Mouse (Mus musculus) forebrain, embryonic 10.5 days (tissue): ENCODE data around the gene Nudt4. TPM values are rescaled to one million over a fixed set of nuclear protein-coding genes. Genes with fewer than 3 reads are reported as not detected.

Source experiments
- DNase-seq: peaks from one replicate; pipeline ENCODE4 v3.0.0-alpha.2; 2017; ENCODE audit warnings: low spot score; ENCODE audit errors: extremely low spot score
- H3K27ac ChIP-seq: fragments of 300-500 bp; sonication (generic); 2 replicates; pipeline ENCODE4 v1.5.1; 2016; ENCODE audit warnings: mild to moderate bottlenecking
- H3K27me3 ChIP-seq: fragments of 300-500 bp; sonication (generic); 2 replicates; pipeline ENCODE4 v1.6.1; 2016; ENCODE audit warnings: mild to moderate bottlenecking; ENCODE audit not compliant: poor library complexity, severe bottlenecking
- H3K36me3 ChIP-seq: fragments of 300-500 bp; sonication (generic); replicated peaks from 2 replicates; pipeline ENCODE4 v1.6.1; 2016; ENCODE audit warnings: mild to moderate bottlenecking, moderate library complexity
- H3K4me1 ChIP-seq: fragments of 300-500 bp; sonication (generic); 2 replicates; pipeline ENCODE4 v1.6.1; 2016
- H3K4me3 ChIP-seq: fragments of 300-500 bp; sonication (generic); 2 replicates; pipeline ENCODE4 v1.5.1; 2016; ENCODE audit warnings: mild to moderate bottlenecking, moderate library complexity
- H3K9me3 ChIP-seq: fragments of 300-500 bp; sonication (generic); 2 replicates; pipeline ENCODE4 v1.6.1; 2016; ENCODE audit warnings: mild to moderate bottlenecking, moderate library complexity
- WGBS: fragments of 180-500 bp; shearing (Covaris S2); methylation state at CpG from one replicate; pipeline ENCODE4 v1.1.7; 2016; 5-methylcytosine and 5-hydroxymethylcytosine counted together
- microRNA-seq: library from miRNA; unstranded; fragments of <30 nt; microRNA quantifications from one replicate; pipeline ENCODE4, GENCODE M21; 2017
- polyA plus RNA-seq: library from polyadenylated mRNA; unstranded; fragments of >200 nt; fragmentation: Nextera tagmentation; extraction: Ambion mirVana; gene quantifications from 2 replicates; pipeline ENCODE4 v1.2.1, GENCODE M21; 2016

The Nudt4 gene
- polyA plus RNA-seq, 1 experiment from 2014 or later: 82.3 TPM

DNA sequence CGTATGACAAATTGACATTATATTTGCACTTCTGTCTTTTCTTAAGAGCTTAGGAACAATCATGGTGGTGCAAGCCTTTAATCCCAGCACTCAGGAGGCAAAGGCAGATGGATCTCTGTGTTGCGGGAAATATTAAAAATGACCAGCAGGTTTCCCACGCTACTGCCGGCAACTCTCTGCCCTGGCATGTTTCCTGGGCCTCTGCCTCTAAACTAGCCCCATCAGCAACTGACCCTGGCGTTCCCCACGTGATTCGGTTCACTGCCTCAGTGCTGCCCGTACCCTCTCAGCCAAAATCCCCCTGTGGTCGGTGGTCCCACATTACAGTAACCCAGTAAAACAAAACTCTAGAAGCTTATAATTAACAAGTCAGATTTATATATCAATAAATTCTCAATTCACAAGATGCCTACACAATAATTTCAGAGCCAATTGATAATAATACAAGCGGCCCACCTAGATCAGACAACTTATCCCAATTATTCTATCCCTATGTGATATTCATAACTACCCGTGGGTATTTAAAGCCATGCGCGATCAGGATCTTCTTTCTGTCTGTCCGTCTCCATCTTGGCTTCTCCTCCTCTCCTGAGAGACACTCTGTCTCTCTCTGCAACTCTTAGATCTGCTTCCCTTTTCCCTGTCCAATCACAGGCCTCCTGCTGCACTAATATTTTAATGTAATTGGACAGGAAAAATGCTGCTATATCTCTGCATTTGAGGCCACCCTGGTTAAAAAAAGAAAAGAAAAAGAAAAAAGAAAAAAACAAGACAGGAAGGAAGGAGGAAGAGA is 60.3 kb downstream of the Nudt4 start:
- Histone ChIP-seq H3K27ac (no peak overlapping the region), H3K4me3 (no peak overlapping the region), H3K36me3 (peaks cover 11% of the 10 kb centered on the region), H3K4me1 (peaks cover 16% of the 10 kb centered on the region), H3K27me3 (no peaks in the 10 kb centered on the region), H3K9me3 (no peaks in the 10 kb centered on the region)
- 92% methylated on average over 14 of the region's 14 CpGs for WGBS
- DNase-seq: no peak

DNA sequence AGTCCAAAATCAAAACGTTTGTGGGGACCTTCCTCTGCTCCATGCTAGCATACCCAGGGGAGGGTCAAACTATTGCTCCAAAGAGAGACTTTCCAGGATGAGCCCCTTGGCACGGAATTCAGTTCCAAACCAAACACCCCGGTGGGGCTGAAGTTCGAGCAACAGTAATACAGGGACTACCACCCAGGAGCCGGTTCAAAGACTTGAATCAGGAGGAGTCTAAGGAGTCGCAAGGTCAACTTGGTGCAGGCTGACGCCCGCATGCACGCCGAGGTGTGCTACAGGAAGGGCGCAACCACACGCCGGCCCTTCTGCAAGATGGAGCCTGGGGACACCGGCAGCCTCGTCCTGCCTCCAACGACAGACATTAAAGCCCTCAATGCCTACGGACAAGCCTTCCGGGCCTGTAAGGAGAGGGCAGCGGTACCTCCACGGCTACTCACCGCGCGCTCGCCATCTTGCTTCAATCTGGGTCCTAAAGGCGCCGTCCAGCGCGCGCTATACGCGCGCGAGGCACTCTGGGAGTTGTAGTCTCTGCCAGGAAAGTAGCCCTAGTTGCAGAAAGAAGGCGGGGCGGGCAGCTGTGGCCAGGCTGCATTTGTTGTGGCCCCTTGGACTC is 62.4 kb downstream of the Nudt4 start, which contains the start of gene Mrpl42:
TSS of gene Mrpl42 (minus strand) at position 478 of the 619 bp plus-strand sequence.
- Histone ChIP-seq H3K27me3 (no peaks in the 10 kb centered on the region), H3K4me3 (peak within 1 kb of the TSS; percentile 82), H3K9me3 (no peaks in the 10 kb centered on the region), H3K36me3 (peaks cover 32% of the 10 kb centered on the region), H3K4me1 (peaks cover 16% of the 10 kb centered on the region), H3K27ac (peak within 1 kb of the TSS; percentile 97)
- under 1% methylated on average over 35 of the region's 35 CpGs for WGBS
- peak; percentile 87 for DNase-seq

DNA sequence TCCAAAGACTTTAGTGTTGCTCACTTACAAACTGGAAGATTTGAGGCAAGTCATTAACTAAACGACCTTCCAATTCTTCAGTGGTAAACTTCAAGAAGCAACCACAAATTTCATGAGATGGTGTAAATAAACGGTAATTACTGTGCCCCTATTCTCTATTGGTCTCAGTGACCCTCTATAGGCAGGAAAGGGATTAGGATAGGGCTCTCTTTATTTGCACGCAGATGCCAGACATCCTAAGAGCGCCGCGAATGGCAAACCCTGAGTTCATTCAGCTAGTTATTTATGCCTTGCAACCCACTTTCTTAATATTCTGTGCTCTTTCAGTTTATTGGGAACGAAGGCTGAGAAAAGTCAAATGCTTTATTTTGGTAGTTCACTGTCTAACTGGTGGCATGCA is 62.9 kb downstream of the Nudt4 start:
- WGBS: 3% methylated on average over 7 of the region's 7 CpGs
- Histone ChIP-seq H3K27ac (peak overlapping the region; percentile 97), H3K4me1 (peaks cover 16% of the 10 kb centered on the region), H3K36me3 (peaks cover 37% of the 10 kb centered on the region), H3K9me3 (no peaks in the 10 kb centered on the region), H3K4me3 (peak overlapping the region; percentile 82), H3K27me3 (no peaks in the 10 kb centered on the region)
- DNase-seq: no peak

Small RNA genes within 50 kb of the gene (microRNA-seq; reads per million reads assigned to microRNA genes)
- gene Mir3058: 35.3 reads per million, percentile 38 among the genes with 10 or more reads in this experiment

Other genes with a start within 250 kb of the Nudt4 start
- 11.6 and 13.2 TPM in 2 replicates for gene Cradd, start 240.0 kb downstream of the Nudt4 start, polyA plus RNA-seq
- 35.9 and 41.4 TPM in 2 replicates for gene Socs2, start 147.0 kb downstream of the Nudt4 start, polyA plus RNA-seq
- 381 and 393 TPM in 2 replicates for gene Mrpl42, start 62.2 kb downstream of the Nudt4 start, polyA plus RNA-seq
- gene Ube2n, start 49.0 kb downstream of the Nudt4 start, polyA plus RNA-seq: 460 and 496 TPM in 2 replicates
- not detected in 2 replicates for gene Anapc15-ps, start 109.3 kb upstream of the Nudt4 start, polyA plus RNA-seq